Mouse (Mus musculus): ENCODE measurements around the gene Dclk1. TPM values are rescaled to one million over a fixed set of nuclear protein-coding genes. Genes with fewer than 3 reads are reported as not detected.

Dclk1 gene
- total and polyA plus RNA-seq, 3 experiments: 0.55 TPM; not detected in 2

DNA sequence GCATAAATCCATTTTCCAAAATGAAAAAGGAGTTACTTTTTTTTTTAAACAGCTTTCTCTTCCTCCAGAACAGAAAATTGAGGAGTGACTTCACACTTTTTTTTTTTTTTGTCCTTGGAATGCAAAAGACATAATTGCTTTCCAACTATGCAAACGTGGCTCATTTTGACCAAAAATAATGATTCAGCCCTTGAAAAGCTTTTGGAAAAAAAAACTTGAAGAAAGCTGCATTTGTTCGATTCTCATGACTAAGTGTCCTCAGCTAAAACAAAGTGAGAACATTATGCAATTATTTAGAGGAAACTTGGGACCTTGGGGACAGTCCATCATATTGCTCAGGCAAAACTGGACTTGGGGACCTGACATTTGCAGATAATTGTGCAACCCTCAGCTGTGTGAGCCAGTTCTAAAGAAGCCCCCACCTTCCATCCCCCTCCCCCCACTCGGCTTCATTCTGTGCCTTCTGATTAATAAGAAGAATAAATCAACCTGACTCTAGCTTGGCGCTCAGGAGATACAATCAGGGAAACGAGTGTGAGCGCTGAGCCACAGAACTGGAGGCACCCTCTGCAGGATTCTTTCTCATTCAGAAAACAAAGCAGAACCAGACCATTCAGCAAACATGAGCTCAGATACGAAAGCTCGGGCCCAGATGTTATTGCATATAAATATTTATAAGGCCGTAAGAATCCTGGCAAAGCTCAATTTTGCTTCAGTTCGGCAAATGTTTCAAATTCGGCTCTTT is 329.6 kb downstream of the Dclk1 start:
- no peak overlapping the region for H3K4me3 ChIP-seq (ENCODE audit: low read depth, low read length)
- TF ChIP-seq POLR2AphosphoS5 (IDR thresholded peaks at IDR 0.05; ENCODE audit: insufficient replicate concordance, low read depth, low read length) (no peak), GATA2 (IDR thresholded peaks at IDR 0.05; ENCODE audit: borderline replicate concordance, low read depth, low read length) (no peak), TAL1 (conservative IDR thresholded peaks at IDR 0.05; ENCODE audit: low read depth, low read length) (no peak), GATA1 (IDR thresholded peaks at IDR 0.05; ENCODE audit: borderline replicate concordance, low read length) (no peak), CTCF (IDR thresholded peaks at IDR 0.05; ENCODE audit: low read depth, low read length) (no peak)
- H3K27me3 ChIP-seq (ENCODE audit: insufficient read depth, low read length): no peaks in the 10 kb centered on the region
- no peaks in the 10 kb centered on the region for H3K36me3 ChIP-seq (replicated peaks)
- no peak for ATAC-seq (ENCODE audit: extremely low read depth, insufficient number of reproducible peaks, low FRiP score, poor library complexity, severe bottlenecking)
- DNase-seq (ENCODE audit: low spot score): no peak
- peaks cover 28% of the 10 kb centered on the region for H3K9me3 ChIP-seq (replicated peaks)
- H3K4me1 ChIP-seq (ENCODE audit: insufficient read depth, low read depth, low read length): no peaks in the 10 kb centered on the region

DNA sequence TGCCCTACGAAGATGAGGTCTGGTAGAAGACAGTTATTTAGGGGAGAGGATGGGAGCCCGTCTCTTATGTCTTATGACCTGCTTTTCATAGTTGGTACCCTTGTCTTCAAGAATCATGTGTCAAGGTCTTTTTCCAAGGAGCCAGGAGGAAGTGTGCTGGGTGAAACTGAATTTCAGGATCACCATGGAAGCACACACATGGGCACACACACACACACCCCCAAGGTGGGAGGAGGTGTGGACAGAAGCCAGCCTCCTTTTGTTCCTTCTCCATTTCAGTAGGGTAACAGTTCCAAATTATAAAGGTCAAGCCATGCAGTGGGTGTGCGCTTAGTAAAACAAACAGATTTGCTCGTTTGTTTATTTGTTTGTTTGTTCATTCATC is 330.1 kb downstream of the Dclk1 start:
- Histone ChIP-seq H3K4me1 (ENCODE audit: insufficient read depth, low read depth, low read length) (no peaks in the 10 kb centered on the region), H3K9me3 (replicated peaks) (peaks cover 29% of the 10 kb centered on the region), H3K36me3 (replicated peaks) (no peaks in the 10 kb centered on the region), H3K27me3 (ENCODE audit: insufficient read depth, low read length) (no peaks in the 10 kb centered on the region), H3K4me3 (ENCODE audit: low read depth, low read length) (no peak overlapping the region)
- TF ChIP-seq GATA2 (IDR thresholded peaks at IDR 0.05; ENCODE audit: borderline replicate concordance, low read depth, low read length) (no peak), CTCF (IDR thresholded peaks at IDR 0.05; ENCODE audit: low read depth, low read length) (no peak), GATA1 (IDR thresholded peaks at IDR 0.05; ENCODE audit: borderline replicate concordance, low read length) (no peak), TAL1 (conservative IDR thresholded peaks at IDR 0.05; ENCODE audit: low read depth, low read length) (no peak), POLR2AphosphoS5 (IDR thresholded peaks at IDR 0.05; ENCODE audit: insufficient replicate concordance, low read depth, low read length) (no peak)
- DNase-seq (ENCODE audit: low spot score) (no peak), ATAC-seq (ENCODE audit: extremely low read depth, insufficient number of reproducible peaks, low FRiP score, poor library complexity, severe bottlenecking) (no peak)

DNA sequence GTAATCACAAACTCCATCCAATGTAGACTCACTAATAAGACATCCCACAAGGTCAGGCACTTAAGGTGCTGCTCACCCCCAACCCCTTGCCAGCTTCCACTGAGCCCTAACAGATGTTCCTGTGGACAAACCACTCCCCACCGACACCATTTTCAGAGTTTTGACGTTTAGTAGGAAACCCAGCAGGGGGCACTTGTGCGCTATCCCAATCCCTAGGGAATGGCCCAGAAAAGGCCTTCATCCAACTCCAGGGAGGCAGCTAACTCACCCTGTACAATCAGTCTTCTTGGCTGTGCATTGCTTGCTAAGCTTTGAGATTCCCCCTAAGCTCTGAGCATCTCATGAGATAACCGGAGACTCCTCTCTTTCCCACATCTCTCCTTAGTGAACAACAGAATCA is 331.8 kb downstream of the Dclk1 start:
- no peaks in the 10 kb centered on the region for H3K27me3 ChIP-seq (ENCODE audit: insufficient read depth, low read length)
- TF ChIP-seq GATA2 (IDR thresholded peaks at IDR 0.05; ENCODE audit: borderline replicate concordance, low read depth, low read length): no peak
- TF ChIP-seq POLR2AphosphoS5 (IDR thresholded peaks at IDR 0.05; ENCODE audit: insufficient replicate concordance, low read depth, low read length): no peak
- TF ChIP-seq TAL1 (conservative IDR thresholded peaks at IDR 0.05; ENCODE audit: low read depth, low read length): no peak
- no peak for TF ChIP-seq GATA1 (IDR thresholded peaks at IDR 0.05; ENCODE audit: borderline replicate concordance, low read length)
- DNase-seq (ENCODE audit: low spot score) (no peak), ATAC-seq (ENCODE audit: extremely low read depth, insufficient number of reproducible peaks, low FRiP score, poor library complexity, severe bottlenecking) (no peak)
- no peak overlapping the region for H3K4me3 ChIP-seq (ENCODE audit: low read depth, low read length)
- no peaks in the 10 kb centered on the region for H3K4me1 ChIP-seq (ENCODE audit: insufficient read depth, low read depth, low read length)
- H3K9me3 ChIP-seq (replicated peaks): peaks cover 31% of the 10 kb centered on the region
- H3K36me3 ChIP-seq (replicated peaks): no peaks in the 10 kb centered on the region

DNA sequence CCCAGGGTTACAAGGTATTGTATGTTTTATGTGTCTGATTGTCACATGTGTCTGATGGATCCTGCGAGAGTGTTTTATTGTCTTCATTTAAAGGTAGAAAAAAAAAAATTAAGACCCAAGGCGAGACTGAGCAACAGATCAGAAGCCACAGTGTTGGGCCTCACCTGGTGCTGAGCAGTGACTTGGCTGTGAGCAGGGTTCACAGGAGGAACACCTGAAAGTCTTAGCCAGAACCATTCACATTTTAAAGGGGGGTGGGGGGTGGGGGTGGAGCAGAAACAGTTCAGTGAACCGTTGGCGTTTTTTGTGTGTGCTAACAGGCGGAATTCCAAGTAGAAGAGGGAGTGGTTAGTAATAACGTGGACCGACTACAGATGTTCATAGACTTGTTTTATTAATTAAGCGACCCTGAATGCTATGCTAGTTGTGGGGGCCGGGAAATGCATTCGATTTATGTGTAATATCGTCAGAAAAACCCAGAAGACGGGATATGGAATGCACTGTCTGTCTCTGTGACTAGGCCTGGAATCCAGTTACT is 345.3 kb downstream of the Dclk1 start:
- Histone ChIP-seq H3K9me3 (replicated peaks) (peaks cover 35% of the 10 kb centered on the region), H3K4me3 (ENCODE audit: low read depth, low read length) (no peak overlapping the region), H3K36me3 (replicated peaks) (no peaks in the 10 kb centered on the region), H3K4me1 (ENCODE audit: insufficient read depth, low read depth, low read length) (no peaks in the 10 kb centered on the region), H3K27me3 (ENCODE audit: insufficient read depth, low read length) (no peaks in the 10 kb centered on the region)
- ATAC-seq (ENCODE audit: extremely low read depth, insufficient number of reproducible peaks, low FRiP score, poor library complexity, severe bottlenecking) (no peak), DNase-seq (ENCODE audit: low spot score) (no peak)
- TF ChIP-seq GATA2 (IDR thresholded peaks at IDR 0.05; ENCODE audit: borderline replicate concordance, low read depth, low read length): no peak
- no peak for TF ChIP-seq GATA1 (IDR thresholded peaks at IDR 0.05; ENCODE audit: borderline replicate concordance, low read length)
- no peak for TF ChIP-seq CTCF (IDR thresholded peaks at IDR 0.05; ENCODE audit: low read depth, low read length)
- TF ChIP-seq TAL1 (conservative IDR thresholded peaks at IDR 0.05; ENCODE audit: low read depth, low read length): no peak
- TF ChIP-seq POLR2AphosphoS5 (IDR thresholded peaks at IDR 0.05; ENCODE audit: insufficient replicate concordance, low read depth, low read length): no peak

DNA sequence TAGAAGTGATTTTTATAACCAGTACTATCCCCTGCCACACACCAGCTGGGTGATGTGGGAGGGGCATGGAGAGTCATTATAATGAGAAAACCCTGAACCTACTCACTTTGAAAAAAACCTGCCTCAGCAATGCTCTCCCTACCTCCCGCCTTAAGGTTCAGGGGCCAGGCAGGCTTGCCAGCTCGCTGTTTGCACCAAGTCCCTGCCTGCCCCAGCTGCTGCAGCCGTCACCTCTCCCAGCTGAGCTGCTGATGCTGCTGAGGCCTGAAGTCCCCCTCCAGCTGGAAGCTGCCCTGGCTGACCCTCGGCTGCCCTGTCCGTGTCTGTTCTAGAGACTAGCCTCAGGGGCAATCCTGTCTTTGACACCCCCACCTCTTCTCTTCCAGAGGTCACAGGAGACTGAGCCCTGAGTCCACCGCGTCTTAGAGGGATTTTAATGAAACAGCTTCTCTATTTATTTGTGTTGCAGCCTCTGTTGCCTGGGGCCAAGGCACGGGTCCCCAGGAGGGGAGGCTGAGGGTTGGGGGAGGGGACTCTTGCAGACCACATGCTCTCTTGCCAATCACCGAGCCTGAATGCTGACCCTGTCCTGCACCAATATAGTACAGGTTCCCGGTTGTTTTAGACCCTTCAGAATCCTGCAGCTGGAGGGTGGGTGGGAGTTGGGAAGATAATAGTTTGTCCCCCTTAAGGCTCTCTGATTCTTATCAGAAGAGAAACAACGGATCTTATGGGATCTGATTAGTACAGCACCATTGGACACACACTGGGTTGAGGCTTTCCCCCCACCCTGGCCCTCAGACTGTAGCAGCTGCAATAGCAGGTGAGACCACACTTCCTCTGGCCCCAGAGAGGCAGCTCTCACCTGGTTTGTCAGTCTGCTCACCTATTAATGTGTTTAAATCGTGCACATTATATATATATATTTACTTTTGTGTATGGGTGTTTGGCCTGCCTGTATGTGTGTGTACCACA is 346.1 kb downstream of the Dclk1 start:
- no peak for DNase-seq (ENCODE audit: low spot score)
- TF ChIP-seq GATA2 (IDR thresholded peaks at IDR 0.05; ENCODE audit: borderline replicate concordance, low read depth, low read length) (no peak), CTCF (IDR thresholded peaks at IDR 0.05; ENCODE audit: low read depth, low read length) (no peak), TAL1 (conservative IDR thresholded peaks at IDR 0.05; ENCODE audit: low read depth, low read length) (no peak), GATA1 (IDR thresholded peaks at IDR 0.05; ENCODE audit: borderline replicate concordance, low read length) (no peak), POLR2AphosphoS5 (IDR thresholded peaks at IDR 0.05; ENCODE audit: insufficient replicate concordance, low read depth, low read length) (no peak)
- ATAC-seq (ENCODE audit: extremely low read depth, insufficient number of reproducible peaks, low FRiP score, poor library complexity, severe bottlenecking): no peak
- no peaks in the 10 kb centered on the region for H3K4me1 ChIP-seq (ENCODE audit: insufficient read depth, low read depth, low read length)
- no peak overlapping the region for H3K4me3 ChIP-seq (ENCODE audit: low read depth, low read length)
- no peaks in the 10 kb centered on the region for H3K36me3 ChIP-seq (replicated peaks)
- peaks cover 38% of the 10 kb centered on the region for H3K9me3 ChIP-seq (replicated peaks)
- H3K27me3 ChIP-seq (ENCODE audit: insufficient read depth, low read length): no peaks in the 10 kb centered on the region

Other genes with a start within 250 kb of the Dclk1 start
- gene Ccna1, start 186.9 kb upstream of the Dclk1 start, total RNA-seq (2014; fragmentation: Nextera tagmentation): not detected in 2 replicates
- 0.23 TPM in 1 of 2 replicates, not detected in the other for gene Ccna1, start 186.9 kb upstream of the Dclk1 start, total RNA-seq (2017)
- gene Ccna1, start 186.9 kb upstream of the Dclk1 start, polyA plus RNA-seq (2012): not detected in 2 replicates
- gene Spg20, start 130.3 kb upstream of the Dclk1 start, total RNA-seq (2014; fragmentation: Nextera tagmentation): 23.4 and 26.4 TPM in 2 replicates
- gene Spg20, start 130.3 kb upstream of the Dclk1 start, total RNA-seq (2017): 18.8 and 20.9 TPM in 2 replicates
- gene Spg20, start 130.3 kb upstream of the Dclk1 start, polyA plus RNA-seq (2012): 10.3 and 11.3 TPM in 2 replicates
- gene Ccdc169, start 105.0 kb upstream of the Dclk1 start, total RNA-seq (2014; fragmentation: Nextera tagmentation): 0.30 TPM in 1 of 2 replicates, not detected in the other
- gene Ccdc169, start 105.0 kb upstream of the Dclk1 start, total RNA-seq (2017): 0.11 and 0.17 TPM in 2 replicates
- gene Ccdc169, start 105.0 kb upstream of the Dclk1 start, polyA plus RNA-seq (2012): not detected in 2 replicates
- not detected in 2 replicates for gene Sohlh2, start 60.3 kb upstream of the Dclk1 start, total RNA-seq (2014; fragmentation: Nextera tagmentation)
- gene Sohlh2, start 60.3 kb upstream of the Dclk1 start, total RNA-seq (2017): not detected in 2 replicates
- not detected in 2 replicates for gene Sohlh2, start 60.3 kb upstream of the Dclk1 start, polyA plus RNA-seq (2012)
- gene Gm21954, start 229.8 kb downstream of the Dclk1 start, total RNA-seq (2014; fragmentation: Nextera tagmentation): not detected in 2 replicates
- gene Gm21954, start 229.8 kb downstream of the Dclk1 start, total RNA-seq (2017): not detected in 2 replicates
- gene Gm21954, start 229.8 kb downstream of the Dclk1 start, polyA plus RNA-seq (2012): not detected in 2 replicates